Mouse (Mus musculus) ES-Bruce4 (cell line): ENCODE measurements around the gene Ccdc185.

Experiments
- CTCF ChIP-seq: IDR thresholded peaks from one replicate; pipeline ENCODE4 v1.8.1; 2011; ENCODE audit warnings: low read depth, low read length
- EP300 ChIP-seq: IDR thresholded peaks from 2 replicates; pipeline ENCODE4 v1.6.1; 2011; ENCODE audit warnings: low read depth, low read length; ENCODE audit not compliant: insufficient read depth

GRCm38 (mm10) chr1:182776749-182777410 lies 27.9 kb upstream of the Ccdc185 start:
- no peak for TF ChIP-seq EP300
- TF ChIP-seq CTCF, result no peak
